Mouse (Mus musculus): Measurements from ENCODE around the gene Crygc. TPM values are rescaled to one million over a fixed set of nuclear protein-coding genes. Genes with fewer than 3 reads are reported as not detected.
A peak's percentile ranks its signal among the peaks of the same experiment; 100 is the strongest.

The Crygc gene
- total and polyA plus RNA-seq, 3 experiments: not detected

GRCm38 (mm10) chr1:65048781-65049180 lies 24.7 kb downstream of the Crygc start:
- peaks cover 1% of the 10 kb centered on the region; the same call in 1 of the 2 replicates for H3K4me1 ChIP-seq (ENCODE audit: control insufficient read depth, insufficient read depth, low read length)
- H3K27ac ChIP-seq: no peak overlapping the region
- WGBS: 63% methylated on average over 12 of the region's 12 CpGs
- no peaks in the 10 kb centered on the region for H3K27me3 ChIP-seq (ENCODE audit: control insufficient read depth, insufficient read depth, low read length)
- no peak overlapping the region for H3K4me3 ChIP-seq
- DNase-seq: no peak
- intact Hi-C loops (cut with DNase I): loop anchor here (5.0 kb wide), 1 partner anchor 129 kb away; no protein-coding TSS in a partner anchor
- no peak overlapping the region for H3K9ac ChIP-seq (ENCODE audit: low read depth, low read length)
- TF ChIP-seq POLR2A (IDR thresholded peaks at IDR 0.05; ENCODE audit: insufficient read depth, low read depth, low read length) (no peak), CTCF (IDR thresholded peaks at IDR 0.05) (no peak), EP300 (IDR thresholded peaks at IDR 0.05; ENCODE audit: insufficient read depth, low read depth, low read length) (no peak)
- H3K36me3 ChIP-seq (ENCODE audit: control insufficient read depth, insufficient read depth, low read length): no peaks in the 10 kb centered on the region
- H3K79me2 ChIP-seq (replicated peaks; ENCODE audit: control insufficient read depth, insufficient read depth, low read length): no peaks in the 10 kb centered on the region

- DNase-seq: no peak
- WGBS: 34% methylated on average over 8 of the region's 8 CpGs
- Histone ChIP-seq H3K27me3 (ENCODE audit: control insufficient read depth, insufficient read depth, low read length) (no peaks in the 10 kb centered on the region), H3K36me3 (ENCODE audit: control insufficient read depth, insufficient read depth, low read length) (no peaks in the 10 kb centered on the region), H3K4me3 (no peak overlapping the region), H3K4me1 (ENCODE audit: control insufficient read depth, insufficient read depth, low read length) (peaks cover 1% of the 10 kb centered on the region; the same call in 1 of the 2 replicates), H3K79me2 (replicated peaks; ENCODE audit: control insufficient read depth, insufficient read depth, low read length) (no peaks in the 10 kb centered on the region), H3K9ac (ENCODE audit: low read depth, low read length) (no peak overlapping the region), H3K27ac (no peak overlapping the region)
- intact Hi-C loops (cut with DNase I): loop anchor here (5.0 kb wide), 1 partner anchor 131 kb away; no protein-coding TSS in a partner anchor
- TF ChIP-seq CTCF (IDR thresholded peaks at IDR 0.05) (peak; percentile 81), POLR2A (IDR thresholded peaks at IDR 0.05; ENCODE audit: insufficient read depth, low read depth, low read length) (no peak)
Observed at GRCm38 (mm10) chr1:65046401-65047109, 26.9 kb downstream of the Crygc start.

GRCm38 (mm10) chr1:65043433-65043832 lies 30.1 kb downstream of the Crygc start:
- H3K79me2 ChIP-seq (replicated peaks; ENCODE audit: control insufficient read depth, insufficient read depth, low read length): no peaks in the 10 kb centered on the region
- intact Hi-C loops (cut with DNase I): no loop called here
- no peak for TF ChIP-seq CTCF (IDR thresholded peaks at IDR 0.05)
- TF ChIP-seq EP300 (IDR thresholded peaks at IDR 0.05; ENCODE audit: insufficient read depth, low read depth, low read length): no peak
- TF ChIP-seq POLR2A (IDR thresholded peaks at IDR 0.05; ENCODE audit: insufficient read depth, low read depth, low read length): no peak

GRCm38 (mm10) chr1:65041837-65042236 lies 31.7 kb downstream of the Crygc start:
- intact Hi-C loops (cut with DNase I): no loop called here
- no peaks in the 10 kb centered on the region for H3K36me3 ChIP-seq (ENCODE audit: control insufficient read depth, insufficient read depth, low read length)
- peaks cover 1% of the 10 kb centered on the region; the same call in 1 of the 2 replicates for H3K4me1 ChIP-seq (ENCODE audit: control insufficient read depth, insufficient read depth, low read length)
- no peak overlapping the region for H3K4me3 ChIP-seq
- TF ChIP-seq POLR2A (IDR thresholded peaks at IDR 0.05; ENCODE audit: insufficient read depth, low read depth, low read length) (no peak), EP300 (IDR thresholded peaks at IDR 0.05; ENCODE audit: insufficient read depth, low read depth, low read length) (no peak), CTCF (IDR thresholded peaks at IDR 0.05) (no peak)
- no peak overlapping the region for H3K27ac ChIP-seq
- H3K79me2 ChIP-seq (replicated peaks; ENCODE audit: control insufficient read depth, insufficient read depth, low read length): no peaks in the 10 kb centered on the region
- WGBS: 83% methylated on average over 3 of the region's 3 CpGs
- no peak overlapping the region for H3K9ac ChIP-seq (ENCODE audit: low read depth, low read length)
- DNase-seq: no peak
- H3K27me3 ChIP-seq (ENCODE audit: control insufficient read depth, insufficient read depth, low read length): no peaks in the 10 kb centered on the region

More at GRCm38 (mm10) chr1:65043433-65043832, 30.1 kb downstream of the Crygc start:
- WGBS: 85% methylated on average over 2 of the region's 2 CpGs
- H3K9ac ChIP-seq (ENCODE audit: low read depth, low read length): no peak overlapping the region
- H3K27ac ChIP-seq: no peak overlapping the region
- no peaks in the 10 kb centered on the region for H3K36me3 ChIP-seq (ENCODE audit: control insufficient read depth, insufficient read depth, low read length)
- H3K4me1 ChIP-seq (ENCODE audit: control insufficient read depth, insufficient read depth, low read length): peaks cover 1% of the 10 kb centered on the region; the same call in 1 of the 2 replicates
- no peaks in the 10 kb centered on the region for H3K27me3 ChIP-seq (ENCODE audit: control insufficient read depth, insufficient read depth, low read length)
- DNase-seq: no peak
- no peak overlapping the region for H3K4me3 ChIP-seq

GRCm38 (mm10) chr1:65040806-65041205 lies 32.7 kb downstream of the Crygc start:
- intact Hi-C loops (cut with DNase I): no loop called here
- WGBS: 74% methylated on average over 6 of the region's 6 CpGs

GRCm38 (mm10) chr1:65039679-65040078 lies 33.8 kb downstream of the Crygc start:
- Histone ChIP-seq H3K79me2 (replicated peaks; ENCODE audit: control insufficient read depth, insufficient read depth, low read length) (no peaks in the 10 kb centered on the region), H3K27me3 (ENCODE audit: control insufficient read depth, insufficient read depth, low read length) (no peaks in the 10 kb centered on the region), H3K4me1 (ENCODE audit: control insufficient read depth, insufficient read depth, low read length) (no peaks in the 10 kb centered on the region), H3K36me3 (ENCODE audit: control insufficient read depth, insufficient read depth, low read length) (no peaks in the 10 kb centered on the region), H3K9ac (ENCODE audit: low read depth, low read length) (no peak overlapping the region), H3K27ac (no peak overlapping the region), H3K4me3 (no peak overlapping the region)
- 81% methylated on average over 3 of the region's 3 CpGs for WGBS
- intact Hi-C loops (cut with DNase I): no loop called here
- TF ChIP-seq EP300 (IDR thresholded peaks at IDR 0.05; ENCODE audit: insufficient read depth, low read depth, low read length) (no peak), CTCF (IDR thresholded peaks at IDR 0.05) (no peak), POLR2A (IDR thresholded peaks at IDR 0.05; ENCODE audit: insufficient read depth, low read depth, low read length) (no peak)
- DNase-seq: no peak

More at GRCm38 (mm10) chr1:65040806-65041205, 32.7 kb downstream of the Crygc start:
- Histone ChIP-seq H3K9ac (ENCODE audit: low read depth, low read length) (no peak overlapping the region), H3K79me2 (replicated peaks; ENCODE audit: control insufficient read depth, insufficient read depth, low read length) (no peaks in the 10 kb centered on the region), H3K27me3 (ENCODE audit: control insufficient read depth, insufficient read depth, low read length) (no peaks in the 10 kb centered on the region), H3K27ac (no peak overlapping the region), H3K4me1 (ENCODE audit: control insufficient read depth, insufficient read depth, low read length) (no peaks in the 10 kb centered on the region), H3K4me3 (no peak overlapping the region), H3K36me3 (ENCODE audit: control insufficient read depth, insufficient read depth, low read length) (no peaks in the 10 kb centered on the region)
- no peak for DNase-seq
- no peak for TF ChIP-seq POLR2A (IDR thresholded peaks at IDR 0.05; ENCODE audit: insufficient read depth, low read depth, low read length)
- no peak for TF ChIP-seq CTCF (IDR thresholded peaks at IDR 0.05)
- TF ChIP-seq EP300 (IDR thresholded peaks at IDR 0.05; ENCODE audit: insufficient read depth, low read depth, low read length): no peak
